Mouse (Mus musculus) G1E (cell line): ENCODE measurements at regions not wholly inside any gene's neighbourhood (a gene's known extent, or its start where the extent isn't known, plus 50 kb on each side); places are given as distances from the start of the nearest gene placed in this dataset.

Experiments used
- ATAC-seq: 2 replicates; pipeline ENCODE4 v1.8.0; 2016; ENCODE audit warnings: mild to moderate bottlenecking; ENCODE audit not compliant: insufficient number of reproducible peaks, poor library complexity, low FRiP score, severe bottlenecking; ENCODE audit errors: extremely low read depth
- DNase-seq: peaks from one replicate; pipeline ENCODE4 v3.0.0; 2012; ENCODE audit warnings: low spot score
- H3K27me3 ChIP-seq: 2 replicates; pipeline ENCODE4 v1.6.1; 2012; ENCODE audit warnings: mild to moderate bottlenecking, low read length, inconsistent platforms; ENCODE audit not compliant: insufficient read depth
- H3K36me3 ChIP-seq: replicated peaks from 2 replicates; pipeline ENCODE3; 2012; ENCODE audit warnings: mild to moderate bottlenecking, inconsistent platforms
- H3K4me1 ChIP-seq: 2 replicates; pipeline ENCODE4 v1.6.1; 2012; ENCODE audit warnings: low read depth, low read length, inconsistent platforms, mixed read lengths; ENCODE audit not compliant: insufficient read depth
- H3K4me3 ChIP-seq: 2 replicates; pipeline ENCODE4 v1.5.1; 2012; ENCODE audit warnings: low read depth, mild to moderate bottlenecking, inconsistent platforms, low read length, moderate library complexity, mixed read lengths
- H3K9me3 ChIP-seq: replicated peaks from 2 replicates; pipeline ENCODE4 v1.6.1; 2012; ENCODE audit warnings: inconsistent platforms
- CTCF ChIP-seq: IDR thresholded peaks from 2 replicates; pipeline ENCODE4 v1.5.1; 2012; ENCODE audit warnings: low read depth, low read length, inconsistent platforms, mixed read lengths
- GATA1 ChIP-seq: IDR thresholded peaks from 2 replicates; pipeline ENCODE4 v1.6.1; 2012; ENCODE audit warnings: borderline replicate concordance, low read length, inconsistent platforms, mixed read lengths
- GATA2 ChIP-seq: IDR thresholded peaks from 2 replicates; pipeline ENCODE4 v1.6.1; 2012; ENCODE audit warnings: low read depth, low read length, inconsistent platforms, borderline replicate concordance
- POLR2AphosphoS5 ChIP-seq: IDR thresholded peaks from 2 replicates; pipeline ENCODE4 v1.6.1; 2012; ENCODE audit warnings: low read depth, low read length, inconsistent platforms; ENCODE audit not compliant: insufficient replicate concordance
- TAL1 ChIP-seq: conservative IDR thresholded peaks from 2 replicates; pipeline ENCODE4 v1.6.1; 2012; ENCODE audit warnings: low read depth, low read length, inconsistent platforms, mixed read lengths

DNA sequence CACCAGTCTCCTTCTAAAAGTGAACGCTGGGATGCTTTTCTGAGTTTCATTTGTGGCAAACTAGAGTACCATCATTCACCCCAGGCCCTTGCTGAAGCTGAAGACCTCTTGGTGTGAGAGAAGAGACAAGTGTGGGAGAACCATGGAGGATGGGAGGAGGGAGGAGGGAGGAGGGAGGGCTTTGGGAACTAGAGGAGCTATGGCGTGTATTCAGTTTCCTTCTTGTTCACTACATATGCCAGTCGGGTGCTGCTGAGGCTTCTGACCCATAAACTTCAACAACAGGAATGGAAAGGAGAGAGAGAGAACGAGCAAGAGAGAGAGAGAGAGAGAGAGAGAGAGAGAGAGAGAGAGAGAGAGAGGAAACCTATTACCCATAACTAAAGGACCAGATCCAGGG lies 452.1 kb downstream of the Rps24 start:
- H3K36me3 ChIP-seq: no peaks in the 10 kb centered on the region
- H3K4me1 ChIP-seq: no peaks in the 10 kb centered on the region
- H3K9me3 ChIP-seq: peaks cover 23% of the 10 kb centered on the region
- no peak for TF ChIP-seq CTCF
- TF ChIP-seq GATA1: no peak
- no peak for TF ChIP-seq GATA2
- no peak for DNase-seq
- H3K27me3 ChIP-seq: no peaks in the 10 kb centered on the region
- H3K4me3 ChIP-seq: no peak overlapping the region
- ATAC-seq: no peak

DNA sequence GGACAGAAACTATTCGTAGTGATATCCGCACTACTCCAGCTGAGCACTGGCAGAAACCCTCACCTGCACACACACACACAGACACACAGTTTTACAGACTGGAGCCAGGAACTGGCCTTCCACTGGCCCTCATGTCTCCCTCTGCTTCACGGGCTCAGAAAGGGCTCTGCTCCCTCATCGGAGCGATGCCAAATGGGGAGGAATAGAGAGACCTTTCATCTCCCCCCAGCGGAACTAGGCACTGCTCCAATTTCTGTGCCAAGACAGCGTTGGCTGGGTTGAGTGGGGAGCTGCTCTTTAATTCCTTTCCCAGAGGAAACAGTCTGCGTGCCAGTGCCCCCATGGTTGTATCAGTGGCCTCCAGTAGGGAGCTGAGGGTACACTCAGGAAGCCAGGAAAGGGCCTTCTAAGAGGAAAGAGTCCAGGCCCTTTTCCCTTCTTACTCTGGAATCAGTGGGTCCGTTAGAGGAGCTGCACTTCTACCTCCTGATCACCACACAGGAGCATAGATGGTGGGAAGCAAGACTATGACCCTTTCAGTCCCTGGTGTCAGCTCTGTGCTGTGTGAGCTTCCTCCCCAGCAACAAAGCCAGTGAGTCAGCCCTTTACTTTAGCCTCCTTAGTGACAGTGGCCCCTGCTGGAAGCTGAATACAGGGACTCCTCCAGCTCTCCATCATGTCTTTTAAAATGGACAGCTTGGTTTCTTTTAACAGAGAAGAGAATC lies 452.7 kb downstream of the Rps24 start:
- H3K4me1 ChIP-seq: no peaks in the 10 kb centered on the region
- no peak overlapping the region for H3K4me3 ChIP-seq
- TF ChIP-seq GATA2 (no peak), GATA1 (no peak), CTCF (no peak), POLR2AphosphoS5 (no peak), TAL1 (no peak)
- H3K36me3 ChIP-seq: no peaks in the 10 kb centered on the region
- DNase-seq (no peak), ATAC-seq (no peak)
- H3K27me3 ChIP-seq: no peaks in the 10 kb centered on the region
- peaks cover 26% of the 10 kb centered on the region for H3K9me3 ChIP-seq

DNA sequence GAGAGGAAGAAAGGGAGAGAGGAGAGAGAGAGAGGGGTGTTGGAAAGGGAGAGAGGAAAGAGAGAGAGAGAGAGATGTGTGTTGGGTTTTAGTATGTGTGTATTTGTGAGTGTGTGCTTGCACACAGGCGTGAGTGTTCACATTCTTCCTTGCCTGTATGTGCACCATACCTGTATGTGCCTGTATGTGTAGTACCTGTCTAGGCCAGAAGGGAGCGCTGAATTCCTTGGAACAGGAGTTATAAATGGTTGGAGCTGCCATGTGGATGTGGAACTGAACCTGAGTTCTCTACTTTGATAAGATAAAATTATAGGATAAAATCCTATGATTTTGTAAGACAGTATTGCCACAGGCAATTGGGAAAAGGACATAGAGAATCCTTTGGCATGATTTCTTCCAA lies 458.8 kb downstream of the Rps24 start:
- no peak for ATAC-seq

DNA sequence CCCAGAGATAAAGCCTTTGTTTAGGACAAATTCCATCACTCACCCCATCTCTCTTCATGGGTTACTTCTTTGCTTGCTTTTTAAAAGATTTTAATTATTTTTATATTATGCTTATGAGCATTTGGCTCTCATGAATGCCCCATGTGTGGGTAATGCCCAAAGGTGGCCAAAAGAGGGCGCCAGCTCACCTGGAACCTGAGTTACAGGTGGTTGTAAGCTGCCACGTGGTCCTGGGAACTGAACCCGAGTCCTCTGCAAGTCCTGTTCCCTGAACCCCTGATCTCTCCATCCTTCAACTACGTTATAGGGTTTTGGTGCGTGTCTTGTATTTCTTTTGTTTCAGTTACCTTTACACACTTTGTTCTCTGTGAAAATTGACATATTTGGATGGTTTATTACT lies 460.2 kb downstream of the Rps24 start:
- Histone ChIP-seq H3K4me1 (no peaks in the 10 kb centered on the region), H3K27me3 (no peaks in the 10 kb centered on the region), H3K36me3 (no peaks in the 10 kb centered on the region), H3K4me3 (no peak overlapping the region), H3K9me3 (peaks cover 32% of the 10 kb centered on the region)
- no peak for DNase-seq
- no peak for TF ChIP-seq POLR2AphosphoS5
- no peak for ATAC-seq

More for the DNA sequence above, 458.8 kb downstream of the Rps24 start:
- TF ChIP-seq TAL1: no peak
- TF ChIP-seq POLR2AphosphoS5: no peak
- no peak overlapping the region for H3K4me3 ChIP-seq
- no peaks in the 10 kb centered on the region for H3K27me3 ChIP-seq
- no peak for DNase-seq
- H3K9me3 ChIP-seq: peaks cover 22% of the 10 kb centered on the region
- no peaks in the 10 kb centered on the region for H3K4me1 ChIP-seq
- H3K36me3 ChIP-seq: no peaks in the 10 kb centered on the region

DNA sequence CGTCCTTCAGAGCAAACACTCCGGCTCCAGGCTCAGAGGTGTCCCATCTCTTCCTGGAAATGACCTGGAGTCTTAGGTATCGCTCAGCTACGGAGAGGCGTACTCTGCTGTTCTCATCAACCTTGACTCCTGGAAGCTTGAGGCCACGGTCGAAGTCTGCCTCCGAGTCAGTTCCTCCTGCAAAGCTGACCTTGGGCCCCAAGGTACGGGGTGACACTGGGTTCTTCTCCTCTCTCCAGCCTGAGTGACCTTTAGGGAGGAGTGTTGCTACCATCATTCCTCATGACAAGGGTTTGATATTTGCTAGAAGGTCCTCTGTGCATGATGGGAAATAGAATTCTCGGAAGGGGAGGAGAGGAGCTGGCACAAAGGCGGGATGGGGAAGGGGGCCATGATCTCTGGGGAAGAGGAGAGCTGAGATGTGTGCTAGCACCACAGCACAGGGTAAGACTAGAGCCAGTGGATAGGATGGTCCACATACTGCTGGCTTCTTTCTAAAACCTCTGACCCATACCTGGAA lies 469.0 kb downstream of the Rps24 start:
- no peak for ATAC-seq
- no peaks in the 10 kb centered on the region for H3K27me3 ChIP-seq
- H3K36me3 ChIP-seq: no peaks in the 10 kb centered on the region
- no peak for DNase-seq
- H3K9me3 ChIP-seq: peaks cover 77% of the 10 kb centered on the region
- no peak overlapping the region for H3K4me3 ChIP-seq
- TF ChIP-seq GATA1 (no peak), TAL1 (no peak), POLR2AphosphoS5 (no peak), CTCF (no peak), GATA2 (no peak)
- no peaks in the 10 kb centered on the region for H3K4me1 ChIP-seq

DNA sequence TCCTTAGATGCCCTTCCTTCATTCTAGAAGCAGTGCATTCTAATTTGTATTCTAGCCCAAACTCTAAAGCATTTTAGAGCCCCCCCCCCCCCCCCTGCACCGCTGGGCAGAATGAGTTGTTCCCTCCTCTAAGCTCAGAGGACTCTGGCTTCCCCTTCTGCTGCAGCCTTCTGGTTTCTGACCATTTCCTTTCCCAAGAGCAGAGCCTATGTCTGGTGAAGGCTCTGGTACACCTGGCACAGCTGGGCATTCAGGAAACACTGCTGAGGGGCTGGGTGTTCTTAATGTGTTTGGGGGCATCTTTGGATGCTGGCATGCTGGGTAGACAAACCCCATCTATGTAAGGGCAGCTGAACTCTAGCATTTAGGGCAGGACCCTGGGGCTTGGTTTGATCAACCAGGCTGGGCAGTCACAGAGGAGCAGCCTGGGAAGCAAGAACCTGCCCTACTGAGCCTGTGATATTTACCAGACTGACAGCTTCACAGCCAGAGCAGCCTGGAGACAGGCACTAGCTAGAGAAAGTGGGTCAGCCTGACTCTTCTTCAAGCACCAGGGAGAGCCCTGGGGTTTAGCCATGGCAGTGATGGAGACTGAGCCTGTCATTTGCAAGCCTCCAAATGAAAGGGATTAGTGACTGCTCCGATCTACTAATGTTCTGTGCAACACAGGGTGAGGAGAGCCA lies 469.7 kb downstream of the Rps24 start:
- no peaks in the 10 kb centered on the region for H3K27me3 ChIP-seq
- DNase-seq: no peak
- no peaks in the 10 kb centered on the region for H3K4me1 ChIP-seq
- H3K4me3 ChIP-seq: no peak overlapping the region
- TF ChIP-seq CTCF (no peak), GATA2 (no peak), POLR2AphosphoS5 (no peak), GATA1 (no peak)
- no peaks in the 10 kb centered on the region for H3K36me3 ChIP-seq
- H3K9me3 ChIP-seq: peaks cover 77% of the 10 kb centered on the region
- no peak for ATAC-seq

DNA sequence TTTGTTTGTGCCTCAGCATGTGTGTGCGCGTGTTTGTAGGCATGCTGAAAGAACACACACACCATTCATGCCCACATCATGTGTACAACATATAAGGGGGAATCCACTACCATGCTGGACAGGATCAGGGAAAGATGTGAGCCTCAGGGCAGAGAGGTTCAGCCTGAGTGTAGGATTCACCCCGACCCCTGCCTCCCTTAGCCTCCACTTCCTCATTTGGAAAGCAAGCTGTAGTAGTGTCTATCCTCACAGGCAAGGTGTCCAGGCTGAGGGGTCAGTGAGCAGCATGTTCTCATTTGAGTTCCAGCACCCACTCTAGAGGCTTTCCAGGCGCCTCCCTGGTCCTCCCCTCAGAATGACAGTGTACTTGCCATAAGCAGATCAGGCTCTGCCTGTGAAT lies 470.5 kb downstream of the Rps24 start:
- Histone ChIP-seq H3K36me3 (no peaks in the 10 kb centered on the region), H3K27me3 (no peaks in the 10 kb centered on the region), H3K9me3 (peaks cover 78% of the 10 kb centered on the region), H3K4me3 (no peak overlapping the region), H3K4me1 (no peaks in the 10 kb centered on the region)
- ATAC-seq: no peak
- no peak for TF ChIP-seq GATA2
- no peak for TF ChIP-seq CTCF
- TF ChIP-seq POLR2AphosphoS5: no peak
- no peak for TF ChIP-seq GATA1
- TF ChIP-seq TAL1: no peak
- no peak for DNase-seq
